Mouse (Mus musculus) common myeloid progenitor, adult 5-6 weeks (primary cell): ENCODE measurements at regions not wholly inside any gene's neighbourhood (a gene's known extent, or its start where the extent isn't known, plus 50 kb on each side); places are given as distances from the start of the nearest gene placed in this dataset.

Experiments used
- ATAC-seq: replicated peaks from 2 replicates; pipeline ENCODE4 v1.8.0; 2016; ENCODE audit warnings: low read depth, mild to moderate bottlenecking, moderate TSS enrichment, inconsistent platforms; ENCODE audit not compliant: poor library complexity, severe bottlenecking

GRCm38 (mm10) chr16:10098511-10098910 lies 71.5 kb upstream of the Rpl39l start:
- ATAC-seq = no peak

GRCm38 (mm10) chr16:10088461-10089353 lies 81.3 kb upstream of the Rpl39l start:
- ATAC-seq = no peak

DNA sequence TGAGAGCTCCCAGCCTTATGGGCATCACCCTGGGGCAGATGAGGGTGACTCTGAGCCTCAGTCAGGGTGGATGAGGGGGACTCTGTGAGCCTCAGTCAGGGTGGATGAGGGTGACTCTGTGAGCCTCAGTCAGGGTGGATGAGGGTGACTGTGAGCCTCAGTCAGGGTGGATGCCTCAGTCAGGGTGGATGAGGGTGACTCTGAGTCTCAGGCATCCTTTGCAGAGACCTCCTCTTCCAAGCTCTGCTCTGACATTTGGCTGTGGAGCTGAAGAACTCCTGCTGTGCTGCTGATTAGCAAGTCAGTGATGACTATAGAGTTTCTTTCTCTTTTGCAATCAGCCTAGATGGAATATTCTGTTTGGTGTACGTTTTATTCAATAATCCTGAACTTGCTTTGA lies 83.7 kb upstream of the Rpl39l start:
- no peak for ATAC-seq

DNA sequence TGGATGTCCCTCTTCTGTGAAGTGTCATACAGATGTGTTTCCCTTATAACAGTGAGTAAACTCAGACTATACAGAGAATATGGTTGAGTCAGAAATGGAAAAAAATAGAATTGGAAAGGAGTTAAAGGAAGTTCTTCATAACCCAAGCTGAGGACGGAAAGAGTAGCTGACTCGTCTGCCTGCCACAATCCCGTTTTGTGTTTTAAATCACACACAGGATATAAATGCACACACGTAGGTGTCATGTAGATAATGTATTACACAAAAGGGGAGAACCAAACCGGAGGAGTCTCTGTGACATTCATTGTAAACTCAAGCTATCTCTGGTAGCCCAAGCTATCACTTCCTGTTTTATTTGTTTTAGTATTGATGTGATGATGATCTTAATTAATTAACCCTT lies 84.6 kb upstream of the Rpl39l start:
- no peak for ATAC-seq

DNA sequence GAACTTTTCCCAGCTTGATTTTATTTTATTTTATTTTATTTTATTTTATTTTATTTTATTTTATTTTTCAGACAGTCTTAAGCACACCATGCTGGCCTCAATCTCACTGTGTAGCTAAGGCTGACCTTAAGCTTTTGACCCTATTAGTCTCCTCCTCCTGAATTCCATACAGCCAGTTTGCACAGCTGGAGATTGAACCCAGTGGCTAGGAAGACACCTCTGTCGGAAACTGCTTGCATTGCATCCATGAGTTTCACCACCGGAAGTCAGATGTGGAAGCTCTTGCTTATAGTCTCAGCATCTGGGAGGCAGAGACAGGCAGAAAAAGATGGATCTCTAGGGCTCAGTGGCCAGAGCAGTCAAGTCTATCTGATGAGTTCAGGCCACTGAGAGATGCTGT lies 86.4 kb upstream of the Grin2a start:
- ATAC-seq = no peak

- ATAC-seq = no peak
Measured at GRCm38 (mm10) chr16:10080121-10080679, 84.8 kb upstream of the Grin2a start.

DNA sequence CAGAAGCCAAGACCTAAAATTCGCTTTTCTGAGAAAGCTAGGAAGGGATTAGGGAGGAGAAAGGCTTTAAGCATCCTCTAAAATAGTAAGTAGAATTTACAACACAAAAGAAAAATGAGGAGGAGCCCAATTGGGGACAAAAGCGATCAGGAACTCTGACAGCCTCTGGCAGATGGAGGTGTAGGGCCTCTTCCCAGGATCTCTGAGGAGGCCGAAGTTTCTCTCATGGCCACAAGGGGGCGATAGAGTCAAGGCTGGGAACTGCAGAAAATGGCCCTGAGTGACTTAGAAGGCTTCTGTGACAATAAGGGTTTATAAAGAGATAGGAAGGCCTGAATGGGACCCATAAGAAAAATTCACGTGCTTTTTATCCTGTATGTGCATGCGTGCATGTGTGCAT lies 77.8 kb upstream of the Grin2a start:
- ATAC-seq = peak; percentile 73; the same call in 1 of the 2 replicates

GRCm38 (mm10) chr16:10063491-10063890 lies 68.1 kb upstream of the Grin2a start:
- no peak for ATAC-seq

DNA sequence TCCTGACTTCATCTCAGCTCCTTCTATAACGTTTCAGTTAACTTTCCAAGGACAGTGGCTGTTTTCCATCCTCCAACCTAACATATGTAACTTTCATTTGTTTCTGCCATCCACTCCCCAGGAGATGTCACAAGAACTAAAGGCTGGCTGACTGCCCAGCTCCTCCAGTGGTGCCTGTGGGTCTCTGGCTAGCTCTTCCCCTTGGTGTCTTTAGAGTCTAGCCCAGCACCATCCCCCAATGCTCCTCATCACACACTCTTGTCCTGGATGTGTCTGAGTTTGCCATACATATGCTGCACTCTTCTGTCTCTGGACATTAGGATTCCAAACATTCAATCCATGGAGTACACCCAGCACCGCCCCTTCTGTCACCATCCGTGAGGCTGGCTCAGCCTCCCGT lies 62.7 kb upstream of the Grin2a start:
- no peak for ATAC-seq
